ENCODE assay signal across 8 mouse cellular contexts in genomic region chr17:35257824-35258491, GRCm38 (mm10). TPM values are rescaled to one million over a fixed set of nuclear protein-coding genes. Genes with fewer than 3 reads are reported as not detected.
DNase-seq lines count a peak whose midpoint lies in the region; ATAC-seq and TF ChIP-seq lines count a peak whose summit lies in the region.

No protein-coding gene starts in this region.

- H3K9me3 ChIP-seq in limb, embryonic 14.5 days (ENCODE audit: control insufficient read depth, low read length): no peaks in the 10 kb centered on the region
- H3K9me3 ChIP-seq in midbrain, embryonic 16.5 days (replicated peaks; ENCODE audit: control insufficient read depth, low read length, poor library complexity, severe bottlenecking): no peaks in the 10 kb centered on the region

- H3K27ac ChIP-seq in embryonic fibroblast, embryonic 13.5 days (ENCODE audit: insufficient read depth, low read length): no peak overlapping the region
- H3K27ac ChIP-seq in limb, embryonic 14.5 days (replicated peaks; ENCODE audit: low read depth, low read length): no peak overlapping the region
- H3K27ac ChIP-seq in midbrain, embryonic 16.5 days (ENCODE audit: low read length): no peak overlapping the region
- H3K27ac ChIP-seq in spleen, adult 2 months (ENCODE audit: insufficient read depth, low read length): peak overlapping the region; percentile 97

- WGBS in limb, embryonic 14.5 days: 14% methylated on average over 17 of the region's 17 CpGs
- WGBS in midbrain, embryonic 16.5 days: 11% methylated on average over 17 of the region's 17 CpGs
- under 1% methylated on average over 17 of the region's 17 CpGs for WGBS in spleen, adult 2 months

- peaks cover 14% of the 10 kb centered on the region for H3K36me3 ChIP-seq in limb, embryonic 14.5 days (ENCODE audit: control insufficient read depth, insufficient read depth, low read length)
- H3K36me3 ChIP-seq in midbrain, embryonic 16.5 days (ENCODE audit: control insufficient read depth, insufficient read depth, low read length): peaks cover 13% of the 10 kb centered on the region
- H3K36me3 ChIP-seq in spleen, adult 2 months (ENCODE audit: control insufficient read depth, insufficient read depth, low read length): peaks cover 11% of the 10 kb centered on the region

- DNase-seq in 416B (ENCODE audit: low read depth): peak; percentile 99
- DNase-seq in adrenal gland, postnatal 4 days (ENCODE audit: low spot score in 2 of 2): peak; percentile 79 to 91
- peak; percentile 96 to 98 for DNase-seq in heart, adult 9 months (ENCODE audit: low spot score in 2 of 2)
- DNase-seq in kidney, adult 9 months: peak; percentile 99
- DNase-seq in limb, embryonic 14.5 days (ENCODE audit: low spot score): peak; percentile 84
- peak; percentile 91 to 98 for DNase-seq in spleen, adult 2 months (ENCODE audit: low read depth in 1 of 2, low spot score in 2 of 2)

- H3K4me2 ChIP-seq in limb, embryonic 14.5 days (replicated peaks; ENCODE audit: low read depth, low read length, severe bottlenecking): peak overlapping the region; percentile 19; the same call in 1 of the 2 replicates
- peak overlapping the region; percentile 34 for H3K4me2 ChIP-seq in midbrain, embryonic 16.5 days (ENCODE audit: low read length)

- no peaks in the 10 kb centered on the region for H3K4me1 ChIP-seq in embryonic fibroblast, embryonic 13.5 days (ENCODE audit: control insufficient read depth, insufficient read depth, low read length)
- 0 out of 2 replicates have a peak, but pooled peaks cover 2% of the 10 kb centered on the region for H3K4me1 ChIP-seq in limb, embryonic 14.5 days (ENCODE audit: control insufficient read depth, insufficient read depth, low read length)
- H3K4me1 ChIP-seq in midbrain, embryonic 16.5 days (ENCODE audit: control insufficient read depth, insufficient read depth, low read length): peaks cover 2% of the 10 kb centered on the region; the same call in 1 of the 2 replicates
- peaks cover 16% of the 10 kb centered on the region; the same call in 1 of the 2 replicates for H3K4me1 ChIP-seq in spleen, adult 2 months (ENCODE audit: control insufficient read depth, insufficient read depth, insufficient read length)

- peak overlapping the region; percentile 30; the same call in 1 of the 2 replicates for H3K4me3 ChIP-seq in embryonic fibroblast, embryonic 13.5 days (ENCODE audit: insufficient read depth, low read length)
- no peak overlapping the region for H3K4me3 ChIP-seq in limb, embryonic 14.5 days (replicated peaks; ENCODE audit: low read length)
- H3K4me3 ChIP-seq in midbrain, embryonic 16.5 days (ENCODE audit: low read depth, low read length): no peak overlapping the region
- H3K4me3 ChIP-seq in spleen, adult 2 months (ENCODE audit: extremely low read depth, insufficient read depth, insufficient read length): peak overlapping the region; percentile 71

- H3K9ac ChIP-seq in limb, embryonic 14.5 days (ENCODE audit: low read depth, low read length, severe bottlenecking): no peak overlapping the region
- H3K9ac ChIP-seq in midbrain, embryonic 16.5 days (ENCODE audit: low read depth, low read length): no peak overlapping the region; the same call in 1 of the 2 replicates

- no peak for ATAC-seq in limb, embryonic 14.5 days (ENCODE audit: low FRiP score, low read depth)
- ATAC-seq in midbrain, embryonic 16.5 days: no peak

- 0 out of 2 replicates have a peak, but pooled peaks have one; percentile 32 for TF ChIP-seq CTCF in embryonic fibroblast, embryonic 13.5 days (IDR thresholded peaks at IDR 0.05; ENCODE audit: borderline replicate concordance, insufficient read depth, low read length)
- TF ChIP-seq CTCF in spleen, adult 2 months (IDR thresholded peaks at IDR 0.05; ENCODE audit: extremely low read depth, insufficient read depth, insufficient read length, insufficient replicate concordance): peak; percentile 77; the same call in 1 of the 2 replicates

- peaks cover 16% of the 10 kb centered on the region for H3K27me3 ChIP-seq in limb, embryonic 14.5 days (ENCODE audit: control insufficient read depth, insufficient read depth, low read length)
- peaks cover 2% of the 10 kb centered on the region; the same call in 1 of the 2 replicates for H3K27me3 ChIP-seq in midbrain, embryonic 16.5 days (ENCODE audit: control insufficient read depth, insufficient read depth, low read depth, low read length)
- H3K27me3 ChIP-seq in spleen, adult 2 months (ENCODE audit: control insufficient read depth, insufficient read depth, low read length): no peaks in the 10 kb centered on the region

- TF ChIP-seq POLR2A in embryonic fibroblast, embryonic 13.5 days (IDR thresholded peaks at IDR 0.05; ENCODE audit: low read depth, low read length): no peak
- TF ChIP-seq POLR2A in limb, embryonic 14.5 days (IDR thresholded peaks at IDR 0.05; ENCODE audit: borderline replicate concordance, extremely low read depth, insufficient read depth, insufficient read length): no peak
- no peak for TF ChIP-seq POLR2A in spleen, adult 2 months (IDR thresholded peaks at IDR 0.05; ENCODE audit: low read depth, low read length)

RNA-seq across cellular contexts. Expression of gene H2-D1, which starts 4.6 kb away (rescaled TPM):
- 10 to 100 TPM; 78.4 to 82.3 TPM for total RNA-seq in adrenal gland, postnatal 4 days (2021)
- 98.1 and 108 TPM in 2 replicates for polyA plus RNA-seq in embryonic fibroblast, embryonic 13.5 days (2011; ENCODE audit: insufficient read length, low read depth, missing spikeins)
- 26.0 and 27.2 TPM in 2 replicates for polyA plus RNA-seq in limb, embryonic 14.5 days (2012; rRNA removed)
- 49.3 and 53.9 TPM in 2 replicates for polyA plus RNA-seq in limb, embryonic 14.5 days (2014; fragmentation: Nextera tagmentation; extraction: Ambion mirVana)
- polyA plus RNA-seq in midbrain, embryonic 16.5 days (2015; fragmentation: Nextera tagmentation; extraction: Ambion mirVana): 82.5 and 109 TPM in 2 replicates
- 1,148 and 1,488 TPM in 2 replicates for polyA plus RNA-seq in spleen, adult 2 months (2012; rRNA removed)

RNA-seq across cellular contexts. Expression of gene Ddx39b, which starts 16.4 kb away (rescaled TPM):
- 100 to 1,000 TPM; 364 to 387 TPM for total RNA-seq in adrenal gland, postnatal 4 days (2021)
- polyA plus RNA-seq in embryonic fibroblast, embryonic 13.5 days (2011; ENCODE audit: insufficient read length, low read depth, missing spikeins): 182 and 227 TPM in 2 replicates
- 877 and 1,003 TPM in 2 replicates for polyA plus RNA-seq in limb, embryonic 14.5 days (2012; rRNA removed)
- 416 and 445 TPM in 2 replicates for polyA plus RNA-seq in limb, embryonic 14.5 days (2014; fragmentation: Nextera tagmentation; extraction: Ambion mirVana)
- polyA plus RNA-seq in midbrain, embryonic 16.5 days (2015; fragmentation: Nextera tagmentation; extraction: Ambion mirVana): 339 and 357 TPM in 2 replicates
- polyA plus RNA-seq in spleen, adult 2 months (2012; rRNA removed): 284 and 323 TPM in 2 replicates

RNA-seq across cellular contexts. Expression of gene Nfkbil1, which starts 22.4 kb away (rescaled TPM):
- total RNA-seq in adrenal gland, postnatal 4 days (2021): 10 to 100 TPM; 25.6 to 26.0 TPM
- 7.9 and 10.1 TPM in 2 replicates for polyA plus RNA-seq in embryonic fibroblast, embryonic 13.5 days (2011; ENCODE audit: insufficient read length, low read depth, missing spikeins)
- 17.0 and 19.6 TPM in 2 replicates for polyA plus RNA-seq in limb, embryonic 14.5 days (2012; rRNA removed)
- polyA plus RNA-seq in limb, embryonic 14.5 days (2014; fragmentation: Nextera tagmentation; extraction: Ambion mirVana): 4.9 and 5.9 TPM in 2 replicates
- polyA plus RNA-seq in midbrain, embryonic 16.5 days (2015; fragmentation: Nextera tagmentation; extraction: Ambion mirVana): 9.2 and 9.4 TPM in 2 replicates
- polyA plus RNA-seq in spleen, adult 2 months (2012; rRNA removed): 16.9 and 29.1 TPM in 2 replicates

RNA-seq across cellular contexts. Expression of gene Atp6v1g2, which starts 24.5 kb away (rescaled TPM):
- total RNA-seq in adrenal gland, postnatal 4 days (2021): 10 to 100 TPM; 11.4 to 12.4 TPM
- polyA plus RNA-seq in embryonic fibroblast, embryonic 13.5 days (2011; ENCODE audit: insufficient read length, low read depth, missing spikeins): 2.0 and 3.7 TPM in 2 replicates
- polyA plus RNA-seq in limb, embryonic 14.5 days (2012; rRNA removed): 11.2 and 12.0 TPM in 2 replicates
- polyA plus RNA-seq in limb, embryonic 14.5 days (2014; fragmentation: Nextera tagmentation; extraction: Ambion mirVana): 3.6 and 4.9 TPM in 2 replicates
- 111 and 139 TPM in 2 replicates for polyA plus RNA-seq in midbrain, embryonic 16.5 days (2015; fragmentation: Nextera tagmentation; extraction: Ambion mirVana)
- polyA plus RNA-seq in spleen, adult 2 months (2012; rRNA removed): 5.0 TPM in 2 replicates

RNA-seq across cellular contexts. Expression of gene Gm16181, which starts 37.3 kb away (rescaled TPM):
- not detected for total RNA-seq in adrenal gland, postnatal 4 days (2021)
- polyA plus RNA-seq in embryonic fibroblast, embryonic 13.5 days (2011; ENCODE audit: insufficient read length, low read depth, missing spikeins): not detected in 2 replicates
- 0.26 TPM in 1 of 2 replicates, not detected in the other for polyA plus RNA-seq in limb, embryonic 14.5 days (2012; rRNA removed)
- not detected in 2 replicates for polyA plus RNA-seq in limb, embryonic 14.5 days (2014; fragmentation: Nextera tagmentation; extraction: Ambion mirVana)
- polyA plus RNA-seq in midbrain, embryonic 16.5 days (2015; fragmentation: Nextera tagmentation; extraction: Ambion mirVana): 0.38 and 0.57 TPM in 2 replicates
- polyA plus RNA-seq in spleen, adult 2 months (2012; rRNA removed): 0.34 TPM in 1 of 2 replicates, not detected in the other

Comparison
In these comparisons a context has a peak if more than half of its experiments do, and no peak if none do; other contexts are left out.
1. H3K4me3 ChIP-seq: peak in embryonic fibroblast, embryonic 13.5 days (single experiment) and spleen, adult 2 months (single experiment); none in limb, embryonic 14.5 days (single experiment) and midbrain, embryonic 16.5 days (single experiment).
2. RNA of gene H2-D1, which starts 4.6 kb away (polyA plus RNA-seq): 1,148 to 1,488 TPM in spleen, adult 2 months; 82.5 to 109 TPM in midbrain, embryonic 16.5 days, 98.1 to 108 TPM in embryonic fibroblast, embryonic 13.5 days and 26.0 to 53.9 TPM in limb, embryonic 14.5 days; every median in the first group is over 10 times any median in the second.
3. Peak in every context shown above with its lines, with median percentiles within 50 percentile points of each other: DNase-seq.